Mouse (Mus musculus): ENCODE data around the gene Olfr694.

GRCm38 (mm10) chr7:106651555-106652343 is 39.9 kb downstream of the Olfr694 start:
- TF ChIP-seq CTCF (IDR thresholded peaks at IDR 0.05; ENCODE audit: borderline replicate concordance, insufficient read depth, low read length) (no peak), POLR2A (IDR thresholded peaks at IDR 0.05; ENCODE audit: low read depth, low read length) (no peak)

Measured in embryonic fibroblast, embryonic 13.5 days (primary cell).